Mouse (Mus musculus): ENCODE data around the gene Zscan5b. TPM values are rescaled to one million over a fixed set of nuclear protein-coding genes. Genes with fewer than 3 reads are reported as not detected.
"Not testable (repeated sequence)": the region's sequence is repeated elsewhere in the genome, so short reads cannot be mapped to it uniquely, and the experiment has no call there.

The Zscan5b gene
- polyA plus RNA-seq (2015; fragmentation: Nextera tagmentation; extraction: Ambion mirVana) = not detected in 2 replicates

GRCm38 (mm10) chr7:6221978-6222377, at the start of gene Zscan5b:
Zscan5b (plus strand) TSS chr7:6222278.
- peaks cover under 1% of the 10 kb centered on the region; the same call in 1 of the 2 replicates for H3K9me3 ChIP-seq (replicated peaks; ENCODE audit: control insufficient read depth, low read length)
- no peak within 1 kb of the TSS for H3K9ac ChIP-seq (ENCODE audit: low read length)
- no peak within 1 kb of the TSS for H3K27ac ChIP-seq (ENCODE audit: low read length)
- H3K27me3 ChIP-seq (ENCODE audit: control insufficient read depth, insufficient read depth, low read length) = no peaks in the 10 kb centered on the region
- H3K4me1 ChIP-seq (ENCODE audit: control insufficient read depth, insufficient read depth, low read length) = no peaks in the 10 kb centered on the region
- H3K4me2 ChIP-seq (ENCODE audit: low read depth, low read length) = no peak within 1 kb of the TSS
- ATAC-seq (replicated peaks; ENCODE audit: extremely low read depth, insufficient read depth, low FRiP score) = no peak
- no peaks in the 10 kb centered on the region for H3K36me3 ChIP-seq (ENCODE audit: control insufficient read depth, insufficient read depth)
- H3K4me3 ChIP-seq (ENCODE audit: low read length) = no peak within 1 kb of the TSS
- 90% methylated on average over 12 of the region's 12 CpGs for WGBS

DNA sequence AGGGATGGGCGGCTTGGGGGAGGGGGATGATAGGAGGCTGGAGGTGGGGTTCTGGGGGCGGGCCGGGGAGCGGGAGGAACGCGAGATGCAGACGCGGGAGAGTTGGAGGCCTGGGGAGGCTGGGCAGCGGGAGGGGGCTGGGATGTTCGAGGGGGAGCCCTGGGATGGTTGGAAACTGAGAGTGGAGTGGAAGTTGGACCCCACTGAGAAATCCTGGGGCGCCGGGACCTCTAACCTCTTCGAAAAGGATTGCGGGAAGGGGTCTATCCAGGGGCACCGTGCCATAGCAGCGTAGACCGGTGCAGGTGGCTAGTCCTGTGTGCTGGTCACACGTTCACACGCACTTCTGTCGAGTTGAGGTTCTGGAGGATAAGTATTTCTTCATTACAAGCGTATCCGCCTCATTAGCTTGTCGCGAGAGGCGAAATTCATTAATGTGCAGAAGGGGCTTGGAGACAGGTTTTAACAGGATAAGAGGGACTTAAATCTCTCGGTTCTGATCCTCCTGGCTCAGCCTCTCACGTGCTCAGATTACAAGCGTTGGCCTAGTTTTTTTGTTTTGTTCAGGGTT, 49.3 kb upstream of the Zscan5b start:
- Histone ChIP-seq H3K36me3 (ENCODE audit: control insufficient read depth, insufficient read depth) (0 out of 2 replicates have a peak, but pooled peaks cover 3% of the 10 kb centered on the region), H3K9me3 (replicated peaks; ENCODE audit: control insufficient read depth, low read length) (no peaks in the 10 kb centered on the region), H3K27ac (ENCODE audit: low read length) (peak overlapping the region; percentile 85), H3K4me2 (ENCODE audit: low read depth, low read length) (peak overlapping the region; percentile 99), H3K27me3 (ENCODE audit: control insufficient read depth, insufficient read depth, low read length) (no peaks in the 10 kb centered on the region), H3K4me3 (ENCODE audit: low read length) (peak overlapping the region; percentile 78), H3K4me1 (ENCODE audit: control insufficient read depth, insufficient read depth, low read length) (peaks cover 15% of the 10 kb centered on the region), H3K9ac (ENCODE audit: low read length) (peak overlapping the region; percentile 89)
- ATAC-seq (replicated peaks; ENCODE audit: extremely low read depth, insufficient read depth, low FRiP score) = peak; percentile 5
- under 1% methylated on average over 28 of the region's 28 CpGs for whole genome bisulfite sequencing

GRCm38 (mm10) chr7:6173872-6174271, 48.2 kb upstream of the Zscan5b start:
- H3K27me3 ChIP-seq (ENCODE audit: control insufficient read depth, insufficient read depth, low read length) = no peaks in the 10 kb centered on the region
- no peak overlapping the region for H3K27ac ChIP-seq (ENCODE audit: low read length)
- 88% methylated on average over 8 of the region's 8 CpGs for WGBS
- H3K9ac ChIP-seq (ENCODE audit: low read length) = no peak overlapping the region
- H3K36me3 ChIP-seq (ENCODE audit: control insufficient read depth, insufficient read depth) = 0 out of 2 replicates have a peak, but pooled peaks cover 3% of the 10 kb centered on the region
- no peak overlapping the region for H3K4me3 ChIP-seq (ENCODE audit: low read length)
- ATAC-seq (replicated peaks; ENCODE audit: extremely low read depth, insufficient read depth, low FRiP score) = no peak
- H3K4me1 ChIP-seq (ENCODE audit: control insufficient read depth, insufficient read depth, low read length) = peaks cover 15% of the 10 kb centered on the region
- no peak overlapping the region for H3K4me2 ChIP-seq (ENCODE audit: low read depth, low read length)
- no peaks in the 10 kb centered on the region for H3K9me3 ChIP-seq (replicated peaks; ENCODE audit: control insufficient read depth, low read length)

DNA sequence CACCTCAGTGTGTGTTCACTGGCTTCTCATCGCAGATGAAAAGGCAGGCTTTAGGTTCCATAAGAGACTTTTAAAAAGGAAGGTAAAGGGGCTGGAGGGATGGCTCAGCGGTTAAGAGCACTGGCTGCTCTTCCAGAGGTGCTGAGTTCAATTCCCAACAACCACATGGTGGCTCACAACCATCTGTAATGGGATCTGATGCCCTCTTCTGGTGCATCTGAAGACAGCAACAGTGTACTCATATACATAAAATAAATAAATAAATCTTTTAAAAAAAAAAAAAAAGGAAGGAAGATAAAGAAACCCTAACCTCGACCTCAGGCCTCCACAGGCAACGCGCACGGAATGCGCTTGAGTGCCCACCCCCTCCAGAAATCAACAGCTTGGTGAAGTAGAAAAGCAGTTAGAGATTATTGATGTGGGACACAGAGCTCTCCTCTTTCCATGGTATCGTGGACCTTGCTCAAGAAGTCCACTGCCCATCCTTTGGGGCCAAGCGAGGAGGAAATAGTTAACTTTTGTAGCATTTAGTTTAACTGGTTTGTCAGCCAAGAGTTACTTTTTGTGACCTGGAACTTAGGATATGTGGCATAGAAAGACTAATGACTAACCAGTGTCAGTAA, 47.6 kb upstream of the Zscan5b start:
- Histone ChIP-seq H3K4me1 (ENCODE audit: control insufficient read depth, insufficient read depth, low read length) (peaks cover 18% of the 10 kb centered on the region), H3K27ac (ENCODE audit: low read length) (peak overlapping the region; percentile 35; the same call in 1 of the 2 replicates), H3K9ac (ENCODE audit: low read length) (peak overlapping the region; percentile 11; the same call in 1 of the 2 replicates)
- WGBS = 63% methylated on average over 9 of the region's 9 CpGs
- not testable (repeated sequence) for ATAC-seq (replicated peaks; ENCODE audit: extremely low read depth, insufficient read depth, low FRiP score); H3K27me3 ChIP-seq (ENCODE audit: control insufficient read depth, insufficient read depth, low read length); H3K4me3 ChIP-seq (ENCODE audit: low read length); H3K9me3 ChIP-seq (replicated peaks; ENCODE audit: control insufficient read depth, low read length); H3K4me2 ChIP-seq (ENCODE audit: low read depth, low read length); H3K36me3 ChIP-seq (ENCODE audit: control insufficient read depth, insufficient read depth)

DNA sequence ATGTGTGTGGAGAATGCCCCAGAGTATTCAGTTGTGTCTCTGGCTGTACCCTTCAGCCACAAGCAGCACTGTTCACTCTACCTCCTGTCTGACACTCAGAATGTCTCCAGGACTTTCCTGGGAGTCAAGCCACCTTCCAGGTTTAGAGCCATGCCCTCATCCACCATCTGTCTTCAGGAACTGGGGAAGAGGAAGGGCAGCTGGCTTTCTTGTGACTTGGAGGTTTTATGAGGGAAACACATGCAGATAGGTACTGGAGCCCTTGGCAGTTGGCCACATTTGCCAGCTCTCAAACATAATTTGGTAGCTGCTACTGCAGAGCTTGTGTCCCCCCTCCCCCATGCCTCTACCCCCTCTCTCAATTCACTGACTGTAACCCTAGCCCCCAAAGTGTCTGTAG, 43.1 kb upstream of the Zscan5b start:
- ATAC-seq (replicated peaks; ENCODE audit: extremely low read depth, insufficient read depth, low FRiP score) = no peak
- no peak overlapping the region for H3K27ac ChIP-seq (ENCODE audit: low read length)
- no peak overlapping the region for H3K9ac ChIP-seq (ENCODE audit: low read length)
- no peaks in the 10 kb centered on the region for H3K27me3 ChIP-seq (ENCODE audit: control insufficient read depth, insufficient read depth, low read length)
- no peak overlapping the region for H3K4me3 ChIP-seq (ENCODE audit: low read length)
- peaks cover 8% of the 10 kb centered on the region; the same call in 1 of the 2 replicates for H3K36me3 ChIP-seq (ENCODE audit: control insufficient read depth, insufficient read depth)
- H3K4me1 ChIP-seq (ENCODE audit: control insufficient read depth, insufficient read depth, low read length) = peaks cover 13% of the 10 kb centered on the region
- H3K9me3 ChIP-seq (replicated peaks; ENCODE audit: control insufficient read depth, low read length) = no peaks in the 10 kb centered on the region
- H3K4me2 ChIP-seq (ENCODE audit: low read depth, low read length) = no peak overlapping the region

GRCm38 (mm10) chr7:6182882-6183281, 39.2 kb upstream of the Zscan5b start:
- Histone ChIP-seq H3K27me3 (ENCODE audit: control insufficient read depth, insufficient read depth, low read length) (no peaks in the 10 kb centered on the region), H3K9ac (ENCODE audit: low read length) (no peak overlapping the region), H3K4me1 (ENCODE audit: control insufficient read depth, insufficient read depth, low read length) (peaks cover 15% of the 10 kb centered on the region), H3K9me3 (replicated peaks; ENCODE audit: control insufficient read depth, low read length) (no peaks in the 10 kb centered on the region), H3K27ac (ENCODE audit: low read length) (no peak overlapping the region), H3K4me2 (ENCODE audit: low read depth, low read length) (no peak overlapping the region), H3K36me3 (ENCODE audit: control insufficient read depth, insufficient read depth) (peaks cover 17% of the 10 kb centered on the region), H3K4me3 (ENCODE audit: low read length) (no peak overlapping the region)
- ATAC-seq (replicated peaks; ENCODE audit: extremely low read depth, insufficient read depth, low FRiP score) = no peak

GRCm38 (mm10) chr7:6183802-6184201, 38.3 kb upstream of the Zscan5b start:
- H3K4me3 ChIP-seq (ENCODE audit: low read length) = no peak overlapping the region
- peaks cover 25% of the 10 kb centered on the region for H3K36me3 ChIP-seq (ENCODE audit: control insufficient read depth, insufficient read depth)
- H3K9me3 ChIP-seq (replicated peaks; ENCODE audit: control insufficient read depth, low read length) = no peaks in the 10 kb centered on the region
- peaks cover 15% of the 10 kb centered on the region for H3K4me1 ChIP-seq (ENCODE audit: control insufficient read depth, insufficient read depth, low read length)
- 88% methylated on average over 19 of the region's 19 CpGs for WGBS
- H3K27me3 ChIP-seq (ENCODE audit: control insufficient read depth, insufficient read depth, low read length) = no peaks in the 10 kb centered on the region
- H3K27ac ChIP-seq (ENCODE audit: low read length) = peak overlapping the region; percentile 78
- no peak for ATAC-seq (replicated peaks; ENCODE audit: extremely low read depth, insufficient read depth, low FRiP score)
- H3K9ac ChIP-seq (ENCODE audit: low read length) = no peak overlapping the region
- H3K4me2 ChIP-seq (ENCODE audit: low read depth, low read length) = no peak overlapping the region

- Histone ChIP-seq H3K9ac (ENCODE audit: low read length) (no peak overlapping the region), H3K9me3 (replicated peaks; ENCODE audit: control insufficient read depth, low read length) (no peaks in the 10 kb centered on the region), H3K4me3 (ENCODE audit: low read length) (no peak overlapping the region), H3K4me1 (ENCODE audit: control insufficient read depth, insufficient read depth, low read length) (peaks cover 12% of the 10 kb centered on the region; the same call in 1 of the 2 replicates), H3K27me3 (ENCODE audit: control insufficient read depth, insufficient read depth, low read length) (no peaks in the 10 kb centered on the region), H3K4me2 (ENCODE audit: low read depth, low read length) (peak overlapping the region; percentile 16; the same call in 1 of the 2 replicates), H3K27ac (ENCODE audit: low read length) (peak overlapping the region; percentile 78), H3K36me3 (ENCODE audit: control insufficient read depth, insufficient read depth) (peaks cover 30% of the 10 kb centered on the region)
- ATAC-seq (replicated peaks; ENCODE audit: extremely low read depth, insufficient read depth, low FRiP score) = peak; percentile 61
- WGBS = 37% methylated on average over 8 of the region's 8 CpGs
These were observed 37.6 kb upstream of the Zscan5b start for GRCm38 (mm10) chr7:6184521-6184920.

GRCm38 (mm10) chr7:6185391-6185790, 36.7 kb upstream of the Zscan5b start:
- peaks cover 12% of the 10 kb centered on the region; the same call in 1 of the 2 replicates for H3K4me1 ChIP-seq (ENCODE audit: control insufficient read depth, insufficient read depth, low read length)
- H3K27me3 ChIP-seq (ENCODE audit: control insufficient read depth, insufficient read depth, low read length) = no peaks in the 10 kb centered on the region
- 48% methylated on average over 1 of the region's 1 CpGs for WGBS
- no peak overlapping the region; the same call in 1 of the 2 replicates for H3K27ac ChIP-seq (ENCODE audit: low read length)
- no peak overlapping the region for H3K4me2 ChIP-seq (ENCODE audit: low read depth, low read length)
- no peak for ATAC-seq (replicated peaks; ENCODE audit: extremely low read depth, insufficient read depth, low FRiP score)
- H3K9ac ChIP-seq (ENCODE audit: low read length) = no peak overlapping the region
- H3K4me3 ChIP-seq (ENCODE audit: low read length) = no peak overlapping the region
- no peaks in the 10 kb centered on the region for H3K9me3 ChIP-seq (replicated peaks; ENCODE audit: control insufficient read depth, low read length)
- H3K36me3 ChIP-seq (ENCODE audit: control insufficient read depth, insufficient read depth) = peaks cover 34% of the 10 kb centered on the region
